Mouse (Mus musculus) lung, embryonic 16.5 days (tissue): ENCODE data around the gene Ccdc83. TPM values are rescaled to one million over a fixed set of nuclear protein-coding genes. Genes with fewer than 3 reads are reported as not detected.
A peak's percentile ranks its signal among the peaks of the same experiment; 100 is the strongest.

Experiments used
- ATAC-seq: fragments of 200-750 bp; cut with Nextera tagmentation; 2 replicates; pipeline ENCODE4 v1.8.0; 2017; ENCODE audit warnings: low read depth, mild to moderate bottlenecking, moderate library complexity
- H3K27ac ChIP-seq: fragments of 300-500 bp; sonication (generic); 2 replicates; pipeline ENCODE4 v1.5.1; 2014; ENCODE audit warnings: mild to moderate bottlenecking, control low read depth, low read length
- H3K27me3 ChIP-seq: fragments of 300-500 bp; sonication (generic); 2 replicates; pipeline ENCODE4 v1.6.1; 2014; ENCODE audit warnings: low read depth, low read length, mixed read lengths; ENCODE audit not compliant: control insufficient read depth, insufficient read depth
- H3K36me3 ChIP-seq: fragments of 300-500 bp; sonication (generic); 2 replicates; pipeline ENCODE4 v1.6.1; 2014; ENCODE audit warnings: low read length; ENCODE audit not compliant: control insufficient read depth, insufficient read depth
- H3K4me1 ChIP-seq: fragments of 300-500 bp; sonication (generic); replicated peaks from 2 replicates; pipeline ENCODE4 v1.6.1; 2014; ENCODE audit warnings: low read length, mixed read lengths; ENCODE audit not compliant: control insufficient read depth, insufficient read depth
- H3K4me2 ChIP-seq: fragments of 300-500 bp; sonication (generic); 2 replicates; pipeline ENCODE4 v1.6.1; 2014; ENCODE audit warnings: low read depth, low read length, control low read depth
- H3K4me3 ChIP-seq: fragments of 300-500 bp; sonication (generic); 2 replicates; pipeline ENCODE4 v1.5.1; 2014; ENCODE audit warnings: mild to moderate bottlenecking, low read length, control low read depth
- H3K9ac ChIP-seq: fragments of 300-500 bp; sonication (generic); 2 replicates; pipeline ENCODE4 v1.6.1; 2014; ENCODE audit warnings: low read length, control low read depth
- H3K9me3 ChIP-seq: fragments of 300-500 bp; sonication (generic); 2 replicates; pipeline ENCODE4 v1.6.1; 2016; ENCODE audit warnings: low read length; ENCODE audit not compliant: control insufficient read depth
- WGBS: fragments of 180-500 bp; shearing (Covaris S2); extraction: QIAGEN DNeasy Blood & Tissue Kit; methylation state at CpG from one replicate; pipeline ENCODE4 v1.1.7; 2014; 5-methylcytosine and 5-hydroxymethylcytosine counted together
- polyA plus RNA-seq: library from polyadenylated mRNA; unstranded; fragments of >200 nt; fragmentation: Nextera tagmentation; extraction: Ambion mirVana; gene quantifications from 2 replicates; pipeline ENCODE4 v1.2.1, GENCODE M21; 2015

The Ccdc83 gene
- polyA plus RNA-seq, 1 experiment from 2014 or later, result not detected

GRCm38 (mm10) chr7:90274561-90275100, 9.1 kb upstream of the Ccdc83 start:
- no peaks in the 10 kb centered on the region for H3K4me1 ChIP-seq
- no peak overlapping the region for H3K4me2 ChIP-seq
- H3K9ac ChIP-seq, result no peak overlapping the region
- H3K27me3 ChIP-seq, result no peaks in the 10 kb centered on the region
- H3K4me3 ChIP-seq, result no peak overlapping the region
- no peaks in the 10 kb centered on the region for H3K36me3 ChIP-seq
- no peak overlapping the region for H3K27ac ChIP-seq
- WGBS, result 52% methylated on average over 11 of the region's 11 CpGs
- no peaks in the 10 kb centered on the region for H3K9me3 ChIP-seq
- no peak for ATAC-seq

DNA sequence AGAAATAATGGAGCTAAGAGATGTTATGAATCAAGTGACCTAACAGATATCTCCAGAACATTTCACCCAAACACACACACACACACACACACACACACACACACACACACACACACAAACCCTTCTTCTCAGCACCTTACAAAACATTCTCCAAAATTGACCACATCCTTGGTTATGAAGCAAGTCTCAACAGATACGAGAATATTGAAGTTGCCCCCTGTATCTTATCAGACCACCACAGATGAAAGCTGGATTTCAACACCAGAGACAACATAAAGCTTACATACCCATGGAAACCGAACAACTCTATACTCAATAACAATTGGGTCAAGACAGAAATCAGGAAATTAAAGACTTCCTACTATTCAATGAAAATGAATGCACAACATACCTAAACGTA, 4.6 kb upstream of the Ccdc83 start:
- H3K27me3 ChIP-seq, result no peaks in the 10 kb centered on the region
- H3K27ac ChIP-seq, result no peak overlapping the region
- 63% methylated on average over 3 of the region's 3 CpGs for WGBS
- H3K36me3 ChIP-seq, result no peaks in the 10 kb centered on the region
- ATAC-seq, result no peak
- no peak overlapping the region for H3K4me3 ChIP-seq
- H3K9me3 ChIP-seq, result no peaks in the 10 kb centered on the region
- peaks cover 4% of the 10 kb centered on the region; the same call in 1 of the 2 replicates for H3K4me1 ChIP-seq
- H3K9ac ChIP-seq, result no peak overlapping the region
- no peak overlapping the region for H3K4me2 ChIP-seq

- WGBS, result 38% methylated on average over 7 of the region's 7 CpGs
- Histone ChIP-seq H3K9me3 (no peaks in the 10 kb centered on the region), H3K4me3 (no peak overlapping the region), H3K27ac (no peak overlapping the region), H3K9ac (no peak overlapping the region), H3K4me2 (no peak overlapping the region), H3K4me1 (peaks cover 4% of the 10 kb centered on the region; the same call in 1 of the 2 replicates), H3K36me3 (no peaks in the 10 kb centered on the region), H3K27me3 (no peaks in the 10 kb centered on the region)
- ATAC-seq, result no peak
Measured at GRCm38 (mm10) chr7:90261902-90262599, 3.5 kb downstream of the Ccdc83 start.

- ATAC-seq, result no peak
- Histone ChIP-seq H3K9ac (no peak overlapping the region), H3K4me2 (no peak overlapping the region), H3K9me3 (no peaks in the 10 kb centered on the region), H3K27me3 (no peaks in the 10 kb centered on the region), H3K4me1 (no peaks in the 10 kb centered on the region), H3K27ac (no peak overlapping the region), H3K36me3 (no peaks in the 10 kb centered on the region), H3K4me3 (no peak overlapping the region)
- WGBS, result 76% methylated on average over 2 of the region's 2 CpGs
Measured at GRCm38 (mm10) chr7:90259899-90260298, 5.7 kb downstream of the Ccdc83 start.

GRCm38 (mm10) chr7:90258701-90259100, 6.9 kb downstream of the Ccdc83 start:
- Histone ChIP-seq H3K4me2 (no peak overlapping the region), H3K36me3 (no peaks in the 10 kb centered on the region), H3K4me3 (no peak overlapping the region), H3K27ac (no peak overlapping the region), H3K4me1 (no peaks in the 10 kb centered on the region), H3K9me3 (no peaks in the 10 kb centered on the region), H3K9ac (no peak overlapping the region), H3K27me3 (no peaks in the 10 kb centered on the region)
- peak; percentile 87 for ATAC-seq
- WGBS, result 46% methylated on average over 2 of the region's 2 CpGs

DNA sequence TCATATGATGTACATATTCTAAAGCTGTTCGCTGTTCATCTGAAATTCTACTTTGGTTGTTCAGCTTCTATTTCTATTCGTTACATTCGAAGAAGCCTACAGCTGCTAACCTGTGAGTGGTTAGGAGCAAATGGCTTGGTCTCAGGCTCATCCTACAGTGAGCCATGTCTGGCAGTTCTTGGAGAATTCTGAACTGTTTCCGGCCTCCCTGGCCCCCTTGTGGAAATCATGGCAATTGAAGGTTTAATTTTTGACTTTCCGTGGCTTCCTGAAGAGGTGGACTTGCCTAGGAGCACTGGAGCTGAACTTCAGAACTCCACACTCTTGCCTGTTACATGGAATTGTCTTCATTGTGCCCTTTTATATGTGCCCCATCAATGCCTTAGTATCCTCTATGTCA, 12.6 kb downstream of the Ccdc83 start:
- H3K4me2 ChIP-seq, result no peak overlapping the region
- no peak overlapping the region for H3K4me3 ChIP-seq
- no peak overlapping the region for H3K27ac ChIP-seq
- 72% methylated on average over 5 of the region's 5 CpGs for WGBS
- no peaks in the 10 kb centered on the region for H3K4me1 ChIP-seq
- H3K9ac ChIP-seq, result no peak overlapping the region
- no peaks in the 10 kb centered on the region for H3K36me3 ChIP-seq
- no peak for ATAC-seq
- H3K9me3 ChIP-seq, result no peaks in the 10 kb centered on the region
- H3K27me3 ChIP-seq, result no peaks in the 10 kb centered on the region

- no peaks in the 10 kb centered on the region for H3K9me3 ChIP-seq
- 56% methylated on average over 5 of the region's 5 CpGs for WGBS
- ATAC-seq, result no peak
- H3K27ac ChIP-seq, result no peak overlapping the region
- no peaks in the 10 kb centered on the region for H3K36me3 ChIP-seq
- no peaks in the 10 kb centered on the region for H3K27me3 ChIP-seq
- no peak overlapping the region for H3K4me2 ChIP-seq
- no peak overlapping the region for H3K9ac ChIP-seq
- no peaks in the 10 kb centered on the region for H3K4me1 ChIP-seq
- no peak overlapping the region for H3K4me3 ChIP-seq
Measured at GRCm38 (mm10) chr7:90243643-90244042, 21.9 kb downstream of the Ccdc83 start.

- H3K36me3 ChIP-seq, result no peaks in the 10 kb centered on the region
- no peaks in the 10 kb centered on the region for H3K4me1 ChIP-seq
- H3K27ac ChIP-seq, result no peak overlapping the region
- H3K4me3 ChIP-seq, result no peak overlapping the region
- H3K9me3 ChIP-seq, result no peaks in the 10 kb centered on the region
- H3K9ac ChIP-seq, result no peak overlapping the region
- no peak for ATAC-seq
- H3K27me3 ChIP-seq, result no peaks in the 10 kb centered on the region
- 65% methylated on average over 6 of the region's 6 CpGs for WGBS
- H3K4me2 ChIP-seq, result no peak overlapping the region
Measured at GRCm38 (mm10) chr7:90243151-90243550, 22.4 kb downstream of the Ccdc83 start.

DNA sequence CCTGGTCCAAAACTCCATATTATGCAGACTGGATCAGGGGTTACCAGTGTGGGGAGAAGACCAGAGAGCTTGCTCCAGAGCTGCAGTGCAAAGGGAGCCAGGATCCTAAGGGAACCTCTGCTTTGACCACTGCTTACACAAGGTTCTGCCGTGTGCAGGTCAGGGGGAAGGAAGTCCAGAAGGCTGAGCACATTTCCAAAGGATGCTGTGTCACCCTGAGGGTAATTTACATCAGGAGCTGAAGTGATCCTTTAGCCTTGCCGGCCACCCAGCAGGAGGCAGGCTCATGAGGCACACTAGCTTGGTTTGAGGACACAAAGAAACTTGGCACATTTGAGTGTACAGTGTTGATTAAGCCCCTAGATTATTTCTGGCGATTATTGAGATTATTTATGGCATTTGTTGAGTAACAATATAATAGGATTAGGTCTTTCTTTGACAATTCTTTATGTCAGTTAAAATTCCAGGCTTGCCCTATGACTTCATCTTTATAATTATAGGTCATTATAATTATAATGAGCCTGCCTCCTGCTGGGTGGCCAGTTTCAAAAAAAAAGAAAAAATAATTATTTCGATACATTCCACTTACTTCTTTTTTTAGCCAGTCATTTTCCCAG, 29.2 kb downstream of the Ccdc83 start:
- H3K9ac ChIP-seq, result no peak overlapping the region
- H3K27me3 ChIP-seq, result no peaks in the 10 kb centered on the region
- H3K9me3 ChIP-seq, result no peaks in the 10 kb centered on the region
- no peak overlapping the region for H3K4me2 ChIP-seq
- no peaks in the 10 kb centered on the region for H3K36me3 ChIP-seq
- ATAC-seq, result no peak
- 0 out of 2 replicates have a peak, but pooled peaks cover 3% of the 10 kb centered on the region for H3K4me1 ChIP-seq
- no peak overlapping the region for H3K4me3 ChIP-seq
- no peak overlapping the region for H3K27ac ChIP-seq
- 50% methylated on average over 4 of the region's 4 CpGs for WGBS
